Comparison of ENCODE assay signal across 11 mouse cellular contexts in genomic region chr5:66750641-66751040, GRCm38 (mm10). TPM values are rescaled to one million over a fixed set of nuclear protein-coding genes. Genes with fewer than 3 reads are reported as not detected.
A peak's percentile ranks its signal among the peaks of the same experiment; 100 is the strongest.
DNase-seq lines count a peak whose midpoint lies in the region; ATAC-seq lines count a peak whose summit lies in the region.
"Had no signal": no experiment of that assay in that cellular context is flagged by ENCODE, and none has a peak within 500 bp of the region (broad histone marks: within the 10 kb centered on the region; RNA-seq: fewer than 3 reads in every experiment).

No protein-coding gene starts in this region.

- H3K4me2 ChIP-seq in hindbrain, embryonic 13.5 days: no peak overlapping the region
- H3K4me2 ChIP-seq in hindbrain, embryonic 16.5 days (ENCODE audit: low read length): no peak overlapping the region
- no peak overlapping the region for H3K4me2 ChIP-seq in forebrain, embryonic 14.5 days (ENCODE audit: low read length)

- peak; percentile 27 to 51 for DNase-seq in adrenal gland, postnatal 36 days
- DNase-seq in adrenal gland, adult 18-20 months (ENCODE audit: low spot score in 2 of 2): no peak
- DNase-seq in MN1 (ENCODE audit: low spot score): peak; percentile 67
- DNase-seq in forebrain, embryonic 14.5 days (ENCODE audit: low spot score): peak; percentile 83
- no peak for DNase-seq in right cerebral cortex, adult 18-20 months
- no peak for DNase-seq in left cerebral cortex, postnatal 10 days (ENCODE audit: extremely low spot score in 1 of 2, low spot score in 2 of 2)
- DNase-seq: B cell, adult 2 months; lung, postnatal 14 days had no signal

- H3K9ac ChIP-seq in hindbrain, embryonic 13.5 days: no peak overlapping the region
- H3K9ac ChIP-seq in hindbrain, embryonic 16.5 days (ENCODE audit: low read depth, low read length): no peak overlapping the region
- H3K9ac ChIP-seq in forebrain, embryonic 14.5 days (ENCODE audit: low read length): no peak overlapping the region

- no peak for ATAC-seq in hindbrain, embryonic 13.5 days (ENCODE audit: low FRiP score)
- no peak for ATAC-seq in hindbrain, embryonic 16.5 days
- peak; percentile 24 for ATAC-seq in forebrain, embryonic 14.5 days
- ATAC-seq: intestine, postnatal 0 days had no signal

- peaks cover 44% of the 10 kb centered on the region for H3K4me1 ChIP-seq in hindbrain, embryonic 13.5 days (replicated peaks)
- H3K4me1 ChIP-seq in hindbrain, embryonic 16.5 days (ENCODE audit: control insufficient read depth, insufficient read depth, low read depth, low read length): peaks cover 30% of the 10 kb centered on the region
- peaks cover 28% of the 10 kb centered on the region for H3K4me1 ChIP-seq in forebrain, embryonic 14.5 days (ENCODE audit: control insufficient read depth, insufficient read depth, low read length)

- H3K4me3 ChIP-seq in hindbrain, embryonic 13.5 days: no peak overlapping the region
- no peak overlapping the region for H3K4me3 ChIP-seq in hindbrain, embryonic 16.5 days (ENCODE audit: low read length)
- H3K4me3 ChIP-seq in forebrain, embryonic 14.5 days (ENCODE audit: low read depth, low read length): no peak overlapping the region

- H3K36me3 ChIP-seq in hindbrain, embryonic 13.5 days: no peaks in the 10 kb centered on the region
- H3K36me3 ChIP-seq in hindbrain, embryonic 16.5 days (ENCODE audit: control insufficient read depth, insufficient read depth, low read length): no peaks in the 10 kb centered on the region
- H3K36me3 ChIP-seq in forebrain, embryonic 14.5 days (ENCODE audit: control insufficient read depth, insufficient read depth, low read length): no peaks in the 10 kb centered on the region

- 0 out of 2 replicates have a peak overlapping the region, but pooled peaks have one; percentile 56 for H3K27ac ChIP-seq in hindbrain, embryonic 13.5 days
- H3K27ac ChIP-seq in hindbrain, embryonic 16.5 days (ENCODE audit: low read depth, low read length): no peak overlapping the region
- peak overlapping the region; percentile 33; the same call in 1 of the 2 replicates for H3K27ac ChIP-seq in forebrain, embryonic 14.5 days (ENCODE audit: low read depth, low read length)

- 58% methylated on average over 7 of the region's 7 CpGs for WGBS in hindbrain, embryonic 13.5 days
- 57% methylated on average over 7 of the region's 7 CpGs for WGBS in hindbrain, embryonic 16.5 days
- WGBS in forebrain, embryonic 14.5 days: 50% methylated on average over 7 of the region's 7 CpGs

- no peaks in the 10 kb centered on the region for H3K27me3 ChIP-seq in hindbrain, embryonic 13.5 days
- no peaks in the 10 kb centered on the region for H3K27me3 ChIP-seq in hindbrain, embryonic 16.5 days (replicated peaks; ENCODE audit: control insufficient read depth, insufficient read depth, low read length)
- H3K27me3 ChIP-seq in forebrain, embryonic 14.5 days (replicated peaks; ENCODE audit: control insufficient read depth, insufficient read depth, low read length): no peaks in the 10 kb centered on the region

- H3K9me3 ChIP-seq in hindbrain, embryonic 13.5 days: no peaks in the 10 kb centered on the region
- no peaks in the 10 kb centered on the region for H3K9me3 ChIP-seq in hindbrain, embryonic 16.5 days (ENCODE audit: control insufficient read depth, low read length)
- H3K9me3 ChIP-seq in forebrain, embryonic 14.5 days (replicated peaks; ENCODE audit: control insufficient read depth, low read length): no peaks in the 10 kb centered on the region

- intact Hi-C loops in left cerebral cortex, postnatal 10 days (cut with DNase I): no loop called here

RNA-seq across cellular contexts. Expression of gene Limch1, which starts 5.0 kb away (rescaled TPM):
- 10 to 100 TPM; 88.4 to 88.6 TPM for total RNA-seq in adrenal gland, postnatal 36 days (2021)
- total RNA-seq in adrenal gland, adult 18-20 months (2021): 10 to 100 TPM; 53.2 to 69.4 TPM
- 49.0 and 52.0 TPM in 2 replicates for polyA plus RNA-seq in hindbrain, embryonic 13.5 days (2015; fragmentation: Nextera tagmentation; extraction: Ambion mirVana)
- polyA plus RNA-seq in hindbrain, embryonic 16.5 days (2015; fragmentation: Nextera tagmentation; extraction: Ambion mirVana): 48.4 and 50.1 TPM in 2 replicates
- 55.6 and 77.6 TPM in 2 replicates for polyA plus RNA-seq in forebrain, embryonic 14.5 days (2014; fragmentation: Nextera tagmentation; extraction: Ambion mirVana)
- 100 to 1,000 TPM; 114 TPM for total RNA-seq in left cerebral cortex, postnatal 10 days (2021)

Comparison
In these comparisons a context has a peak if more than half of its experiments do, and no peak if none do; other contexts are left out.
1. DNase-seq: peak in adrenal gland, postnatal 36 days (2 of 2), MN1 (single experiment) and forebrain, embryonic 14.5 days (single experiment); none in adrenal gland, adult 18-20 months (0 of 2), right cerebral cortex, adult 18-20 months (single experiment) and left cerebral cortex, postnatal 10 days (0 of 2).